Mouse (Mus musculus) spleen, adult 2 months (tissue): Measurements from ENCODE around the gene Gm12184. TPM values are rescaled to one million over a fixed set of nuclear protein-coding genes. Genes with fewer than 3 reads are reported as not detected.
A peak's percentile ranks its signal among the peaks of the same experiment; 100 is the strongest.
"Not testable (repeated sequence)": the region's sequence is repeated elsewhere in the genome, so short reads cannot be mapped to it uniquely, and the experiment has no call there.

Source experiments
- DNase-seq, 2 experiments: peaks; one replicate each; pipeline versions ENCODE4 v3.0.0 to v3.0.0-alpha.2; 2012 to 2021; ENCODE audit warnings: low spot score in 2 of 2, low read depth in 1 of 2
- H3K27ac ChIP-seq: fragments of 200-500 bp; 2 replicates; pipeline ENCODE4 v1.5.1; 2012; ENCODE audit warnings: low read length, inconsistent platforms; ENCODE audit not compliant: insufficient read depth
- H3K27me3 ChIP-seq: fragments of 200-500 bp; 2 replicates; pipeline ENCODE4 v1.6.1; 2012; ENCODE audit warnings: mild to moderate bottlenecking, moderate library complexity, low read length, inconsistent platforms; ENCODE audit not compliant: control insufficient read depth, insufficient read depth
- H3K36me3 ChIP-seq: fragments of 200-500 bp; 2 replicates; pipeline ENCODE4 v1.6.1; 2012; ENCODE audit warnings: mild to moderate bottlenecking, low read length, inconsistent platforms; ENCODE audit not compliant: control insufficient read depth, insufficient read depth
- H3K4me1 ChIP-seq: fragments of 200-500 bp; 2 replicates; pipeline ENCODE4 v1.6.1; 2011; ENCODE audit warnings: inconsistent platforms; ENCODE audit not compliant: control insufficient read depth, insufficient read depth, insufficient read length
- H3K4me3 ChIP-seq: fragments of 200-500 bp; 2 replicates; pipeline ENCODE4 v1.5.1; 2011; ENCODE audit warnings: mild to moderate bottlenecking, inconsistent platforms; ENCODE audit not compliant: insufficient read depth, insufficient read length; ENCODE audit errors: extremely low read depth
- CTCF ChIP-seq: fragments of 200-500 bp; IDR thresholded peaks from 2 replicates; pipeline ENCODE4 v1.5.1; 2011; ENCODE audit warnings: mild to moderate bottlenecking, inconsistent platforms; ENCODE audit not compliant: insufficient read depth, insufficient read length, insufficient replicate concordance; ENCODE audit errors: extremely low read depth
- POLR2A ChIP-seq: fragments of 200-500 bp; IDR thresholded peaks from 2 replicates; pipeline ENCODE4 v1.6.1; 2011; ENCODE audit warnings: low read depth, low read length, inconsistent platforms
- WGBS: fragments of 180-500 bp; shearing (Covaris S2); methylation state at CpG from one replicate; pipeline ENCODE4 v1.1.7; 2018; 5-methylcytosine and 5-hydroxymethylcytosine counted together
- polyA plus RNA-seq: library from polyadenylated mRNA; depleted of rRNA; stranded (reverse); fragments of >200 nt; gene quantifications from 2 replicates; pipeline ENCODE4 v1.2.3, GENCODE M21; 2012

Gm12184 gene
- polyA plus RNA-seq, 1 experiment: 3.9 TPM

DNA sequence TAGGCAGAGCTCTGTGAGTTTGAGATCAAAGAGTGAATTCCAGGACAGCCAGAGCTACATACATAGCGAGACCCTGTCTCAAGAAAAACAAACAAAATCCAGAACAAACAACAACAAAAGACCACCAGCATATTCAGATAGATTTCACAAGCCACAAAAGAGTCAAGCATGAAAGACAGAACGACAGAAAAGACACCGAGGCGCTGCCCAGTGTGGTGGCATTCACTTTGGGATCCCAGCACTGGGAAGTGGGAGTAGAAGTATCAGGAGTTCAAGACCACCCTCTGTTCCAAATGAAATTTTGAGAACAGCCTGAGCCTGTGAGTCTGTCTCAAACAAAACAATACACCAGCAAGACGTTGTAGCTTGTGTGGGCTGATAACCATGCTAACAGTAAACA, 20.4 kb upstream of the Gm12184 start:
- H3K27ac ChIP-seq: no peak overlapping the region
- H3K36me3 ChIP-seq: peaks cover 6% of the 10 kb centered on the region
- no peaks in the 10 kb centered on the region for H3K27me3 ChIP-seq
- H3K4me1 ChIP-seq: peaks cover 20% of the 10 kb centered on the region; the same call in 1 of the 2 replicates
- TF ChIP-seq CTCF (no peak), POLR2A (no peak)
- H3K4me3 ChIP-seq: no peak overlapping the region
- WGBS: 78% methylated on average over 5 of the region's 5 CpGs
- no peak for DNase-seq

DNA sequence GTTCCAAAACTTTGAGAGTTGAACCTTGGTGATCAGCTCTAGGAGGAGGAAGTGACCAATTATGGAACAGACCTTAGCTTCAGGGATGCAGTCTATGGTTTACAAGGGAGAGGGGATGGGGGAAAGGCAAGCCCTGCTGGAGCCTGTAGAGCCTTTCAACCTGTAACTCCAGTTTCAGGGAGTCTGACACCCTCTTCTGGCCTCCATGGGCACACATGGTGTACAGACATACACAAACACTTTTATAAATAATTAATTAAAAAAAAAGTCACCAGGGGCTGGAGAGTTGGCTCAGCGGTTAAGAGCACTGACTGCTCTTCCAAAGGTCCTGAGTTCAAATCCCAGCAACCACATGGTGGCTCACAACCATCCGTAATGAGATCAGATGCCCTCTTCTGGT, 19.9 kb upstream of the Gm12184 start:
- peaks cover 25% of the 10 kb centered on the region; the same call in 1 of the 2 replicates for H3K4me1 ChIP-seq
- not testable (repeated sequence) for H3K27me3 ChIP-seq, H3K36me3 ChIP-seq, H3K27ac ChIP-seq, DNase-seq, H3K4me3 ChIP-seq
- 79% methylated on average over 2 of the region's 2 CpGs for WGBS

DNA sequence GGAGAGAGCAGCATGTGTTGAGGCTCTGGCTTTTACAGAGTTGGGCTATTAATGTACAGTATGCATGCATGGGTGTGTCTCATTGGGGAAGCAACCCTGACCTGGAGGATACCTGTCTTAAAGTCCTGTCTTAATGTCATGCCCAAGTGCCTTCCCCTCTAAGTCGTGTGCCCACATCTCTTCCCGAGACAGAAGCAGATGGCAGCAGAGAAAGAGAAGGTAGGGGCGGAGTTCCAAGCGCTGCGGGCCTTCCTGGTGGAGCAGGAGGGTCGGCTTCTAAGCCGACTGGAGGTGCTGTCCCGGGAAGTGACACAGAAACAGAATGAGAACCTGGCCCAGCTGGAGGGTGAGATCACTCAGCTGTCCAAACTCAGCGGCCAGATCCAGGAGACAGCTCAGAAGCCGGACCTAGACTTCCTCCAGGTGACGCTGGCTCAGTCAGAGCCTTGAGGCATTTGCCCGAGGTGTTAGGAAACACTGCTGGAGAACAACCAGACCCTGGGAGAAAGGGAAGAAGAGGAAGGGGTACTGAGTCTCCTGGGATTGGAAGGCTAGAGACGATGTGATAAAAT, 18.9 kb upstream of the Gm12184 start:
- WGBS: 66% methylated on average over 13 of the region's 13 CpGs

DNA sequence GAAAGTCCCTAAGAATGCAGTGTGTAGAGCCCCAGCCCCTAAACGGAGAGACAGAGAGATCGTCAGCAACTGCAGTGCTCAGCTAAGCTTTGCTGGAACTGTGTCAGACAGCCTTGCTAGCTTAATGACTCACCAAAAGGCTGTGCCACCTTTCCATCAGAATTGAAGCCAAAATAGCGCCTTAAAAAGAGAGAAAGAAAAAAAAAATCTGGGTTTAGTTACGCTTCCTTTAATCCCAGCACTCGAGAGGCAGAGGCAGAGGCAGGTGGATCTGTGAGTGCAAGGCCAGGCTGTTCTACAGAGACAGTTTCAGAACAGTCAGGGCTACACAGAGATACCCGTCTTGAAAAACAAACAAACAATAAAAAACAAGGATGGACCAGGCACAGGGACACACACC, 17.9 kb upstream of the Gm12184 start:
- Histone ChIP-seq H3K27ac (0 out of 2 replicates have a peak overlapping the region, but pooled peaks have one; percentile 2), H3K4me3 (no peak overlapping the region), H3K27me3 (no peaks in the 10 kb centered on the region), H3K36me3 (peaks cover 3% of the 10 kb centered on the region), H3K4me1 (peaks cover 32% of the 10 kb centered on the region; the same call in 1 of the 2 replicates)
- DNase-seq: no peak
- TF ChIP-seq CTCF (no peak), POLR2A (no peak)
- 82% methylated on average over 6 of the region's 6 CpGs for WGBS

More for the DNA sequence above, 18.9 kb upstream of the Gm12184 start:
- H3K36me3 ChIP-seq: peaks cover 6% of the 10 kb centered on the region
- no peak for DNase-seq
- H3K4me3 ChIP-seq: no peak overlapping the region
- H3K27me3 ChIP-seq: no peaks in the 10 kb centered on the region
- no peak for TF ChIP-seq CTCF
- no peak for TF ChIP-seq POLR2A
- peaks cover 28% of the 10 kb centered on the region; the same call in 1 of the 2 replicates for H3K4me1 ChIP-seq
- H3K27ac ChIP-seq: peak overlapping the region; percentile 5; the same call in 1 of the 2 replicates

GRCm38 (mm10) chr11:48843202-48843601, 16.7 kb upstream of the Gm12184 start:
- 73% methylated on average over 11 of the region's 11 CpGs for WGBS
- H3K27me3 ChIP-seq: no peaks in the 10 kb centered on the region
- no peak overlapping the region for H3K4me3 ChIP-seq
- H3K27ac ChIP-seq: peak overlapping the region; percentile 84
- DNase-seq: peak; percentile 53 to 73
- peaks cover 32% of the 10 kb centered on the region; the same call in 1 of the 2 replicates for H3K4me1 ChIP-seq
- TF ChIP-seq POLR2A (no peak), CTCF (no peak)
- peaks cover 3% of the 10 kb centered on the region for H3K36me3 ChIP-seq

DNA sequence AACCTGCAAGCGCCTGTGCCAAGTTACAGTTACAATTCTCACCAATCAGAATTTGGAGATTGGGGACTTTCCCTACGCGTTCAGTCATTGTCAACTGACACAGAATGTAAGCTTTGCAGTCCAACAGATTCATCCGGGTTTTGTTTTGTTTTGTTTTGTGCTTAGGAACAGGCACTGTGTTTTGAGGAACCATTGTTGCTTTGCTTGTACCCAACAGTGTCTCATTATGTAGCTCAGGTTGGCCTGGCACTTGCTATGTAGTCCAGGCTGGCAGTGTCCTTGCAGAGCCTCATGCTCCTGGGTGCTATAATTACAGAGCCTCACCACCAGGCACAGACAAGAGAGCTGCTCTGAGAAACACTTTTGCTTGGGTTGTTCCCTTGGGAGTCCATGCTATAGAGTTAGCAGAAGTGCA, 15.9 kb upstream of the Gm12184 start:
- H3K4me1 ChIP-seq: peaks cover 32% of the 10 kb centered on the region; the same call in 1 of the 2 replicates

DNA sequence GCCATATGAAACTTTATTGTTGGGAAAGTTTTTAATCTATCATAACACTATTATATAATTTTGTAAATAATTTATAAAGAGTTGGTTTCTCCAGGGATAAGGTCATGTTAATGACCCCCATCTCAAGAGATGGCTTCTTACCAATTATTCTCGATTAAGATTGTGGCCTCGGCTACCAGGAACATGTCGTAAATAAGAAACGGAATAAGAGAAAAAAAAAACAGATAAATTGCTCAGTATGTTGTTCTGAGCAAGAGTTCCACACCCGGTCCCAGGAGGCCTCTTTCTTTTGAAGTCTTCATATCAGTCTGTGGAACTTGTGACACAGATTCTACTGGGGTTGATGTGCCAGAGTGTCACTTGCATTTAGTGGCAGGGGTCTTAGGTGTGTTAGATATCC, 14.8 kb upstream of the Gm12184 start:
- Histone ChIP-seq H3K4me1 (peaks cover 32% of the 10 kb centered on the region; the same call in 1 of the 2 replicates), H3K27me3 (no peaks in the 10 kb centered on the region), H3K36me3 (peaks cover 3% of the 10 kb centered on the region), H3K4me3 (no peak overlapping the region), H3K27ac (peak overlapping the region; percentile 84)
- TF ChIP-seq CTCF (no peak), POLR2A (no peak)
- no peak for DNase-seq
- WGBS: 79% methylated on average over 5 of the region's 5 CpGs

More for the DNA sequence above, 15.9 kb upstream of the Gm12184 start:
- no peak overlapping the region for H3K4me3 ChIP-seq
- no peaks in the 10 kb centered on the region for H3K27me3 ChIP-seq
- TF ChIP-seq POLR2A (no peak), CTCF (no peak)
- H3K36me3 ChIP-seq: peaks cover 3% of the 10 kb centered on the region
- peak overlapping the region; percentile 84 for H3K27ac ChIP-seq
- DNase-seq: peak in 1 of 2 experiments; percentile 78
- WGBS: 52% methylated on average over 4 of the region's 4 CpGs
